Mouse (Mus musculus) 3T3-L1 (cell line): Measurements from ENCODE around the gene Rcn2.
"Not testable (repeated sequence)": the region's sequence is repeated elsewhere in the genome, so short reads cannot be mapped to it uniquely, and the experiment has no call there.

ENCODE experiments used
- DNase-seq: peaks from one replicate; pipeline ENCODE4 v3.0.0-alpha.2; 2015; ENCODE audit warnings: low read depth, low spot score

The Rcn2 gene

GRCm38 (mm10) chr9:56041372-56042180 is at the start of gene Rcn2:
Gene Rcn2, plus strand, starts transcription at chr9:56041845.
- peak; percentile 92 for DNase-seq

GRCm38 (mm10) chr9:56004679-56005078 is 37.0 kb upstream of the Rcn2 start:
- not testable (repeated sequence) for DNase-seq

- no peak for DNase-seq
Observed at GRCm38 (mm10) chr9:56010450-56010849, 31.2 kb upstream of the Rcn2 start, which contains the start of gene 4930563M21Rik. Gene 4930563M21Rik, minus strand, starts transcription at chr9:56010550.

GRCm38 (mm10) chr9:56024772-56025171 is 16.9 kb upstream of the Rcn2 start:
- DNase-seq = peak; percentile 66

- no peak for DNase-seq
Observed at GRCm38 (mm10) chr9:56027292-56027691, 14.4 kb upstream of the Rcn2 start.

GRCm38 (mm10) chr9:56032219-56032618 is 9.4 kb upstream of the Rcn2 start:
- DNase-seq = no peak

- peak; percentile 57 for DNase-seq
Observed at GRCm38 (mm10) chr9:56042181-56042621, 556 bp downstream of the Rcn2 start.

- no peak for DNase-seq
Observed at GRCm38 (mm10) chr9:56053796-56054195, 12.2 kb downstream of the Rcn2 start.

- DNase-seq = no peak
Observed at GRCm38 (mm10) chr9:56056147-56056546, 14.5 kb downstream of the Rcn2 start.

GRCm38 (mm10) chr9:56062336-56062735 is 20.7 kb downstream of the Rcn2 start:
- no peak for DNase-seq

GRCm38 (mm10) chr9:56065011-56065410 is 23.4 kb downstream of the Rcn2 start:
- DNase-seq = no peak

- no peak for DNase-seq
Observed at GRCm38 (mm10) chr9:56067964-56068363, 26.3 kb downstream of the Rcn2 start.

- no peak for DNase-seq
Observed at GRCm38 (mm10) chr9:56068630-56069029, 27.0 kb downstream of the Rcn2 start.

- DNase-seq = no peak
Observed at GRCm38 (mm10) chr9:56072861-56073260, 31.2 kb downstream of the Rcn2 start.

GRCm38 (mm10) chr9:56074863-56075262 is 33.2 kb downstream of the Rcn2 start:
- DNase-seq = no peak

GRCm38 (mm10) chr9:56075264-56075663 is 33.6 kb downstream of the Rcn2 start:
- peak; percentile 87 for DNase-seq

- DNase-seq = no peak
Observed at GRCm38 (mm10) chr9:56075901-56076620, 34.4 kb downstream of the Rcn2 start.

GRCm38 (mm10) chr9:56079587-56079986 is 37.9 kb downstream of the Rcn2 start:
- no peak for DNase-seq

- no peak for DNase-seq
Observed at GRCm38 (mm10) chr9:56086524-56086923, 44.9 kb downstream of the Rcn2 start.

GRCm38 (mm10) chr9:56089778-56090520 is 48.3 kb downstream of the Rcn2 start, which contains the start of gene Pstpip1:
Gene Pstpip1, plus strand, starts transcription at chr9:56089962.
- peak; percentile 22 for DNase-seq

- no peak for DNase-seq
Observed at GRCm38 (mm10) chr9:56090546-56091225, 49.0 kb downstream of the Rcn2 start.
